Mouse (Mus musculus) limb, embryonic 14.5 days (tissue): Measurements from ENCODE around the gene Prkca. TPM values are rescaled to one million over a fixed set of nuclear protein-coding genes. Genes with fewer than 3 reads are reported as not detected.

ENCODE experiments used
- ATAC-seq: fragments of 200-750 bp; cut with Nextera tagmentation; 2 replicates; pipeline ENCODE4 v1.8.0; 2017; ENCODE audit warnings: low read depth, moderate number of reproducible peaks, moderate TSS enrichment; ENCODE audit not compliant: low FRiP score
- DNase-seq: peaks from one replicate; pipeline ENCODE4 v3.0.0-alpha.2; 2015; ENCODE audit warnings: low spot score
- H3K27ac ChIP-seq: fragments of 300-500 bp; sonication (generic); replicated peaks from 2 replicates; pipeline ENCODE4 v1.5.1; 2014; ENCODE audit warnings: low read depth, mild to moderate bottlenecking, low read length, moderate library complexity, mixed read lengths
- H3K27me3 ChIP-seq: fragments of 300-500 bp; sonication (generic); 2 replicates; pipeline ENCODE4 v1.6.1; 2014; ENCODE audit warnings: low read length, mixed read lengths; ENCODE audit not compliant: control insufficient read depth, insufficient read depth
- H3K36me3 ChIP-seq: fragments of 300-500 bp; sonication (generic); 2 replicates; pipeline ENCODE4 v1.6.1; 2014; ENCODE audit warnings: mild to moderate bottlenecking, low read length, moderate library complexity, mixed read lengths; ENCODE audit not compliant: control insufficient read depth, insufficient read depth
- H3K4me1 ChIP-seq: fragments of 300-500 bp; sonication (generic); 2 replicates; pipeline ENCODE4 v1.6.1; 2014; ENCODE audit warnings: antibody characterized with exemption, low read length, mixed read lengths; ENCODE audit not compliant: control insufficient read depth, insufficient read depth
- H3K4me2 ChIP-seq: fragments of 300-500 bp; sonication (generic); replicated peaks from 2 replicates; pipeline ENCODE4 v1.6.1; 2014; ENCODE audit warnings: low read depth, mild to moderate bottlenecking, low read length, moderate library complexity; ENCODE audit not compliant: severe bottlenecking
- H3K4me3 ChIP-seq: fragments of 300-500 bp; sonication (generic); replicated peaks from 2 replicates; pipeline ENCODE4 v1.5.1; 2014; ENCODE audit warnings: low read length
- H3K9ac ChIP-seq: fragments of 300-500 bp; sonication (generic); 2 replicates; pipeline ENCODE4 v1.6.1; 2014; ENCODE audit warnings: mild to moderate bottlenecking, low read depth, low read length, moderate library complexity; ENCODE audit not compliant: severe bottlenecking
- H3K9me3 ChIP-seq: fragments of 300-500 bp; sonication (generic); 2 replicates; pipeline ENCODE4 v1.6.1; 2016; ENCODE audit warnings: low read length; ENCODE audit not compliant: control insufficient read depth
- POLR2A ChIP-seq: fragments of 200-500 bp; IDR thresholded peaks from 2 replicates; pipeline ENCODE4 v1.8.0; 2012; ENCODE audit warnings: inconsistent platforms, mild to moderate bottlenecking, moderate library complexity, borderline replicate concordance; ENCODE audit not compliant: insufficient read depth, insufficient read length; ENCODE audit errors: extremely low read depth
- WGBS: fragments of 180-500 bp; shearing (Covaris S2); extraction: QIAGEN DNeasy Blood & Tissue Kit; methylation state at CpG from one replicate; pipeline ENCODE4 v1.1.7; 2014; 5-methylcytosine and 5-hydroxymethylcytosine counted together
- polyA plus RNA-seq, 2 experiments: library from polyadenylated mRNA; depleted of rRNA in 1 of 2; stranded (reverse) in 1 of 2; unstranded in 1 of 2; fragments of >200 nt; fragmentation: Nextera tagmentation in 1 of 2; extraction: Ambion mirVana in 1 of 2; gene quantifications; 2 replicates each; pipeline versions ENCODE4 v1.2.1 to v1.2.3; 2012 to 2014

Gene Prkca
- polyA plus RNA-seq, 2 experiments: 9.0 to 16.3 TPM

- Histone ChIP-seq H3K27me3 (no peaks in the 10 kb centered on the region), H3K9ac (no peak overlapping the region), H3K4me1 (no peaks in the 10 kb centered on the region), H3K36me3 (no peaks in the 10 kb centered on the region), H3K27ac (no peak overlapping the region), H3K9me3 (no peaks in the 10 kb centered on the region), H3K4me2 (no peak overlapping the region), H3K4me3 (no peak overlapping the region)
- no peak for TF ChIP-seq POLR2A
- DNase-seq: no peak
- no peak for ATAC-seq
Measured at GRCm38 (mm10) chr11:108082673-108083072, 261.1 kb downstream of the Prkca start.

DNA sequence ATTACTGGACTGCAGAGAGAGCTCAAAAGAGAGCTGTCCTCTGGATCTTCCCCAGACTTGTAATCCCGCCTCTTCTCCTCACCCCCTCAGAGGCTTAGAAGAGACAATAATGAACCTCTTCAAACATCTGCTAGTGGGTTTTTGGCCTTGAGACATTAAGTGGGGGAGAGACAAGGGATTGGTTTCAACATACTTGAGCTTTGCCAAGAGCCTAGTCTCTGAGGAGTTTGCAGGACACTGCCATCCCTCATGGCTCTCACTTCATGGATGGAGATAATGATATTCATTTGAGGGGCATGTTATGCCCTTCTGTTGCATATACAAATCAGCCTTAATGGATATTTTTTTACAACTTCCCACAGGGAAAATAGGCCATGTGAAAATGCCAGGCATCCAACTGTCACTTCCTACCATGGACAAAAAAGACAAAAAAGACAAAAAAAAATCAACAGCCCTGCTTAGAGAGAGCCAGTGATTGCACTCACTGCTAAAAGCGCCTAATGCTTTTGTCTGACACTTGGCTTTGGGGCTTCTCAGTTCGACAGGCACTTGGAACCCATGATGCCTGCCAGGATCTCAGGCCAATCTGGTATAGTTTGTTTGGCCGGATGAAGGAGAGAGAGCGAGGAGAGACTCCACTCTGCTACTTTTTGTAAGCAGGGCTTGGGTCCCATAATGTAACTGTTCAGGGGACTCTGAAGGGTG, 263.6 kb downstream of the Prkca start:
- no peaks in the 10 kb centered on the region for H3K27me3 ChIP-seq
- TF ChIP-seq POLR2A: no peak
- H3K9me3 ChIP-seq: no peaks in the 10 kb centered on the region
- no peak overlapping the region for H3K27ac ChIP-seq
- H3K4me2 ChIP-seq: no peak overlapping the region
- no peak overlapping the region for H3K4me3 ChIP-seq
- no peak overlapping the region for H3K9ac ChIP-seq
- H3K36me3 ChIP-seq: no peaks in the 10 kb centered on the region
- no peak for DNase-seq
- 89% methylated on average over 5 of the region's 5 CpGs for WGBS
- no peaks in the 10 kb centered on the region for H3K4me1 ChIP-seq
- ATAC-seq: no peak

GRCm38 (mm10) chr11:108079454-108079853, 264.3 kb downstream of the Prkca start:
- H3K27me3 ChIP-seq: no peaks in the 10 kb centered on the region
- H3K4me3 ChIP-seq: no peak overlapping the region
- no peaks in the 10 kb centered on the region for H3K4me1 ChIP-seq
- no peak for ATAC-seq
- 90% methylated on average over 5 of the region's 5 CpGs for WGBS
- H3K9me3 ChIP-seq: no peaks in the 10 kb centered on the region
- TF ChIP-seq POLR2A: no peak
- H3K4me2 ChIP-seq: no peak overlapping the region
- no peak overlapping the region for H3K9ac ChIP-seq
- DNase-seq: no peak
- no peaks in the 10 kb centered on the region for H3K36me3 ChIP-seq
- H3K27ac ChIP-seq: no peak overlapping the region

DNA sequence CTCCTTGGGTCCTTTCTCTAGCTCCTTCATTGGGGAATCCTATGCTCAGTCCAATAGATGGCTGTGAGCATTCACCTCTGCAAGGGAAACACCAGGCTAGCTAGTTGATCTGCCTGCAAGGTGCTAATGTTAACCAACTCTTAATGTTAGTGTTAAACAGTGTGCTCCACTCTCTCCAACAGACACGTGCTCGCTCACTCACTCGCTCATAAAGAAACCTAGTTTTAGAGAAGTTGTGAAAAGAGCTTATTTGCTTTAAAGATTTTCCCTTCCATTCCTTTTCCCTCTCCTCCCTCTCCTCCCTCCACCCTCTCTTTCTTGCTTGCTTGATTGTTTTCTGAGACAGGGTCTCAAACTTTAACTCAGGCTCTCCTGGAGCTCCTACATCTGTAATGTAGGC, 266.2 kb downstream of the Prkca start:
- WGBS: 70% methylated on average over 3 of the region's 3 CpGs
- no peak for ATAC-seq
- TF ChIP-seq POLR2A: no peak
- Histone ChIP-seq H3K27me3 (no peaks in the 10 kb centered on the region), H3K36me3 (no peaks in the 10 kb centered on the region), H3K27ac (no peak overlapping the region), H3K4me2 (no peak overlapping the region), H3K9me3 (no peaks in the 10 kb centered on the region), H3K9ac (no peak overlapping the region), H3K4me3 (no peak overlapping the region), H3K4me1 (no peaks in the 10 kb centered on the region)
- no peak for DNase-seq

- no peak overlapping the region for H3K4me2 ChIP-seq
- DNase-seq: no peak
- H3K9me3 ChIP-seq: no peaks in the 10 kb centered on the region
- H3K36me3 ChIP-seq: no peaks in the 10 kb centered on the region
- H3K9ac ChIP-seq: no peak overlapping the region
- no peaks in the 10 kb centered on the region for H3K27me3 ChIP-seq
- no peak overlapping the region for H3K4me3 ChIP-seq
- no peak overlapping the region for H3K27ac ChIP-seq
- 80% methylated on average over 6 of the region's 6 CpGs for WGBS
- no peaks in the 10 kb centered on the region for H3K4me1 ChIP-seq
- ATAC-seq: no peak
- no peak for TF ChIP-seq POLR2A
Measured at GRCm38 (mm10) chr11:108072606-108073243, 271.0 kb downstream of the Prkca start.
